Mouse (Mus musculus) bone marrow macrophage, adult 2 months (primary cell): ENCODE measurements around the gene Ache.

Experiments
- CTCF ChIP-seq: IDR thresholded peaks from 2 replicates; pipeline ENCODE4 v1.5.1; 2012; ENCODE audit warnings: low read depth, mild to moderate bottlenecking, low read length, moderate library complexity
- POLR2A ChIP-seq: IDR thresholded peaks from 2 replicates; pipeline ENCODE4 v1.6.1; 2012; ENCODE audit warnings: mild to moderate bottlenecking, low read depth, low read length, borderline replicate concordance

GRCm38 (mm10) chr5:137305822-137306221 lies 18.5 kb downstream of the Ache start:
- TF ChIP-seq CTCF (no peak), POLR2A (no peak)
